Mouse (Mus musculus): ENCODE measurements around the gene Slc39a11.
A peak's percentile ranks its signal among the peaks of the same experiment; 100 is the strongest.

DNA sequence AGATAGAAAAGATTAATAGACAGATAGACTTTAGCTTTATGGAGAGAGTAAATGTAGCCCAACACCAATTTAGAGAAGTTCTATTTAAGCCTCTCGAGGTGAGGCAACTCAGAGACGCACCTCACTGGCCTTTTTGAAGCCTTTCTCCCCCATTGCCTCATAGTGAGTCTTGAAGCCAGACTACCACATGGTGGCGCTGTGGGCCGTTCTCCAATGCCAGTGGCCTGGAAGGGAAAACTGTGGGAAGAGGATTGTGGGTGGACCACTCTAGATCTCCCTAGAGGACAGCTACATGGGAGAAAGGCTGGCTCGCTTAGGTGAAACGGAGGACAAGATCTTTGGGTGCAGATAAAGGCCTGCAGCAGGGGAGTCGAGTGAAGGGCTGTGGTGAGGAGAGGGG is 353.7 kb downstream of the Slc39a11 start:
- TF ChIP-seq CTCF (IDR thresholded peaks at IDR 0.05; ENCODE audit: low read depth) (peak; percentile 89), EP300 (optimal IDR thresholded peaks at IDR 0.05) (no peak)
